Mouse (Mus musculus) CH12.LX (cell line): Measurements from ENCODE around the gene Plaur. TPM values are rescaled to one million over a fixed set of nuclear protein-coding genes. Genes with fewer than 3 reads are reported as not detected.

ENCODE experiments used
- DNase-seq: peaks from one replicate; pipeline ENCODE4 v3.0.0-alpha.2; 2013; ENCODE audit errors: extremely low read depth
- H3K27ac ChIP-seq: 2 replicates; pipeline ENCODE4 v1.5.1; 2012; ENCODE audit warnings: low read depth, mild to moderate bottlenecking, control low read depth, moderate library complexity; ENCODE audit not compliant: insufficient read depth
- H3K27me3 ChIP-seq: replicated peaks from 2 replicates; pipeline ENCODE3; 2012; ENCODE audit warnings: inconsistent platforms
- H3K36me3 ChIP-seq, 2 experiments: replicated peaks in 1 of 2; 2 replicates each; pipeline versions ENCODE3 to v1.6.1; 2012; ENCODE audit warnings: inconsistent platforms in 1 of 2, low read length in 1 of 2, mild to moderate bottlenecking in 1 of 2, mixed read lengths in 1 of 2, moderate library complexity in 1 of 2; ENCODE audit not compliant: control insufficient read depth in 1 of 2, insufficient read depth in 1 of 2
- H3K4me1 ChIP-seq, 2 experiments: 2 replicates each; pipeline ENCODE4 v1.6.1; 2012; ENCODE audit warnings: inconsistent platforms in 1 of 2, moderate library complexity in 1 of 2; ENCODE audit not compliant: insufficient read depth in 2 of 2, control insufficient read depth in 1 of 2
- H3K4me2 ChIP-seq: 2 replicates; pipeline ENCODE4 v1.6.1; 2012; ENCODE audit warnings: low read depth, mild to moderate bottlenecking, control low read depth; ENCODE audit not compliant: poor library complexity, insufficient read depth, severe bottlenecking
- H3K4me3 ChIP-seq, 3 experiments: fragments of 150-350 bp in 1 of 3; sonication (generic) in 1 of 3; replicated peaks in 1 of 3; 2 replicates each; pipeline versions ENCODE3 to v1.5.1; 2011 to 2012; ENCODE audit warnings: low read depth in 2 of 3, low read length in 2 of 3, mild to moderate bottlenecking in 2 of 3, moderate library complexity in 2 of 3, control low read depth in 1 of 3, improper control_type of control experiment in 1 of 3, inconsistent platforms in 1 of 3, mixed read lengths in 1 of 3; ENCODE audit not compliant: poor library complexity in 1 of 3
- H3K79me2 ChIP-seq: replicated peaks from 2 replicates; pipeline ENCODE4 v1.6.1; 2012; ENCODE audit warnings: mild to moderate bottlenecking, moderate library complexity; ENCODE audit not compliant: control insufficient read depth, poor library complexity, insufficient read depth, severe bottlenecking; ENCODE audit errors: extremely low read depth
- H3K9ac ChIP-seq: 2 replicates; pipeline ENCODE4 v1.6.1; 2012; ENCODE audit warnings: low read depth, mild to moderate bottlenecking, control low read depth, moderate library complexity; ENCODE audit not compliant: insufficient read depth
- H3K9me3 ChIP-seq: replicated peaks from 2 replicates; pipeline ENCODE3; 2012; ENCODE audit warnings: low read length, inconsistent platforms, mixed read lengths
- CHD1 ChIP-seq: IDR thresholded peaks from 2 replicates; pipeline ENCODE4 v1.6.1; 2012; ENCODE audit warnings: low read depth, low read length, improper control_type of control experiment, inconsistent platforms
- CHD2 ChIP-seq: IDR thresholded peaks from 2 replicates; pipeline ENCODE4 v1.6.1; 2011; ENCODE audit warnings: low read length, improper control_type of control experiment
- CTCF ChIP-seq, 2 experiments: IDR thresholded peaks in 1 of 2; conservative IDR thresholded peaks in 1 of 2; 2 replicates each; pipeline ENCODE4 v1.5.1; 2011 to 2012; ENCODE audit warnings: low read depth in 2 of 2, low read length in 2 of 2, improper control_type of control experiment in 1 of 2, inconsistent platforms in 1 of 2, mild to moderate bottlenecking in 1 of 2, moderate library complexity in 1 of 2
- E2F4 ChIP-seq: IDR thresholded peaks from 2 replicates; pipeline ENCODE4 v1.6.1; 2011; ENCODE audit warnings: low read depth, low read length, improper control_type of control experiment; ENCODE audit not compliant: insufficient replicate concordance
- ELF1 ChIP-seq: IDR thresholded peaks from 2 replicates; pipeline ENCODE4 v1.6.1; 2014; ENCODE audit warnings: low read depth, mild to moderate bottlenecking, inconsistent platforms, low read length, improper control_type of control experiment
- EP300 ChIP-seq: IDR thresholded peaks from 2 replicates; pipeline ENCODE4 v1.6.1; 2011; ENCODE audit warnings: low read length, improper control_type of control experiment
- GABPA ChIP-seq: IDR thresholded peaks from 2 replicates; pipeline ENCODE4 v1.6.1; 2012; ENCODE audit warnings: low read depth, low read length, improper control_type of control experiment, inconsistent platforms; ENCODE audit not compliant: insufficient replicate concordance
- IRF4 ChIP-seq: IDR thresholded peaks from 2 replicates; pipeline ENCODE4 v1.6.1; 2014; ENCODE audit warnings: low read depth, mild to moderate bottlenecking, inconsistent platforms, low read length, improper control_type of control experiment
- JUN ChIP-seq: IDR thresholded peaks from 2 replicates; pipeline ENCODE4 v1.6.1; 2011; ENCODE audit warnings: low read depth, mild to moderate bottlenecking, low read length, improper control_type of control experiment, moderate library complexity; ENCODE audit not compliant: insufficient read depth
- JUND ChIP-seq: conservative IDR thresholded peaks from 2 replicates; pipeline ENCODE4 v1.6.1; 2011; ENCODE audit warnings: low read depth, low read length, improper control_type of control experiment
- MAZ ChIP-seq: IDR thresholded peaks from 2 replicates; pipeline ENCODE4 v1.6.1; 2012; ENCODE audit warnings: low read depth, mild to moderate bottlenecking, inconsistent platforms, low read length, improper control_type of control experiment, moderate library complexity
- NELFE ChIP-seq: IDR thresholded peaks from 2 replicates; pipeline ENCODE4 v1.6.1; 2011; ENCODE audit warnings: low read depth, low read length, improper control_type of control experiment
- SMC3 ChIP-seq: IDR thresholded peaks from 2 replicates; pipeline ENCODE4 v1.6.1; 2011; ENCODE audit warnings: low read depth, low read length, improper control_type of control experiment
- USF1 ChIP-seq: IDR thresholded peaks from 2 replicates; pipeline ENCODE4 v1.6.1; 2014; ENCODE audit warnings: low read depth, mild to moderate bottlenecking, inconsistent platforms, low read length, improper control_type of control experiment
- ZMIZ1 ChIP-seq: IDR thresholded peaks from 2 replicates; pipeline ENCODE4 v1.6.1; 2012; ENCODE audit warnings: low read depth, mild to moderate bottlenecking, inconsistent platforms, low read length, improper control_type of control experiment
- dilution Hi-C: fragments of 300-500 bp; cut with MboI; formaldehyde crosslinking; loops from 2 replicates; pipeline ENCODE4 v1.14.3; 2020; ENCODE audit warnings: low sequenced_read_pairs; ENCODE audit not compliant: extremely low pct_unique_long_range_greater_than_20kb, extremely low pct_ligation_motif_present
- in situ Hi-C: fragments of 300-500 bp; cut with MboI; formaldehyde crosslinking; loops from 3 replicates; pipeline ENCODE4 v1.14.3; 2019; ENCODE audit warnings: low sequenced_read_pairs, low pct_ligation_motif_present, low pct_unique_long_range_greater_than_20kb, mixed read lengths
- polyA plus RNA-seq: library from polyadenylated mRNA; unstranded; fragments of >175 nt; gene quantifications from 2 replicates; pipeline ENCODE4 v1.2.1, GENCODE M21; 2012; ENCODE audit warnings: low read depth; ENCODE audit not compliant: insufficient read length
- total RNA-seq, 2 experiments: library from RNA; depleted of rRNA; stranded (reverse); fragments of 300-350 nt in 1 of 2; fragments of >200 nt in 1 of 2; gene quantifications; 2 replicates each; pipeline ENCODE4 v1.2.3; 2012 to 2014

The Plaur gene
- total and polyA plus RNA-seq, 3 experiments = 0.13 to 0.72 (median 0.26) TPM

DNA sequence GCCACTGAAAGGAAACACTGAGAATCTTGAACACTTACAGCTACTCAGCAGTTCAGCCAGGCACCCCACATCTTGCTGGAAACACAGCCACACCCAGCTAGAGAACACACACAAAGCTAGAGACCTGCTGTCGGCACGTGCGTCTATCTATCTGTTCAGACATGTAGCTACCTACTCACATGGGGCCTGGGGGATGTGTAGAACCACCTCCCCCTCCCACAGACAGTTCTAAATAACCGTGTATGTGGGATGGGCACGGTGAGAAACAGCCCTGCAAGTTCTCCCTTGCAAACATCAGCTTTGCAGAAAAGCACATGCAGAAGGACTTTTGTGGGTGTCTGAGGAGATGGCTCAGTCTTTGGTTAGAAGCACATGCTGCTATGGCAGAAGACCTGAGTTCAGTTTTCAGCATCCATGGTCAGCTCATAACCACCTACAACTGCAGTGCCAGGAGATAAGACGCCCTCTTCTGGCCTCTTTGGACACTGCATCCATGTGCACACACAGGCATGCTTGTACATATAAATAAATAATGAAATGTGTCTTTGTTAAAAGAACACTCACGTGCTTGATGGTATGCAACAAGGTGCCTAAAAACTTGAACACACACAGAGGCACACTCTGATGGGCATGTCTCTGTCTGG, 15.5 kb upstream of the Plaur start:
- Histone ChIP-seq H3K9ac (no peak overlapping the region), H3K27me3 (peaks cover 24% of the 10 kb centered on the region), H3K9me3 (peaks cover 15% of the 10 kb centered on the region), H3K27ac (no peak overlapping the region), H3K79me2 (no peaks in the 10 kb centered on the region), H3K4me1 (peaks cover 32 to 78% of the 10 kb centered on the region in 2 experiments), H3K4me3 (no peak overlapping the region), H3K4me2 (no peak overlapping the region), H3K36me3 (no peaks in the 10 kb centered on the region)
- DNase-seq = no peak
- in situ Hi-C loops = no loop called here
- dilution Hi-C loops = no loop called here
- peak in 1 of 2 experiments; percentile 16; a peak in 2 of 4 replicates for TF ChIP-seq CTCF (conservative IDR thresholded peaks at IDR 0.05 in 1 of 2, IDR thresholded peaks at IDR 0.05 in 1 of 2; ENCODE audit: low read depth in 2 of 2, low read length in 2 of 2)
- no peak for TF ChIP-seq SMC3

DNA sequence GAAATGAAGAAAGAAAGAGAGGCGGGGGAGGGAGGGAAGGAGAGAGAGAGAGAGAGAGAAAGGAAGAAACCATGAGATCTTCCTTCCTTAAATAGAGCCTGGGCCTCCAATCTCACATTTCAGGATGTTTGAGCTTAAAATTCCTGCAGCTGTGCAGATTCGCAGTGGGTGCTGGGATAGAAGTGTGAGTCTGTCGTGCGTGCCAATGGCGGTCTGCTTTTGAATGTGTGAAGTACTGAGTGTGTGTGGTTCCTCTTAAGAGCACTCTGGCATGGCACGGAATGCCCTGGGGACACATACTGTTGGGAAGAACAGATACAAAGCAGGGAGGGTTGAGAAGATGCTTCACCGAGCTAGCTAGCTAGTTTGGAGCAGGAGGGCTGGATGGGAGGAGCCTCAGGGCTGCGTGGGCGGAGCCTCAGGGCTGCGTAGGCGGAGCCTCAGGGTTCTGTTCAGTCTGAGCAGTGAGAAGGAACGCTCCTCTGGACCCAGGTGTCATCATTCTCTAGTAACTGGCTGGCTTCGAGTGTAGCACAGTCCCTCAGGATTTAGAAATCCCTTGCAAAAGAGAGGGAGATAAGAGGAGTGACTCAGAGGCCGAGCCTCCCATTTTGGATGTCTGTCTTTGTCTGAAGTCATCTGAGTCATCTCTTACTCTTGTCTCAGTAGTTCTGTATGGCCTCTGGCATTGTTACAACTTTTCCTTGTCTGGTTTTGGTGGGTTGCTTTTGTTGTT, 13.3 kb upstream of the Plaur start:
- dilution Hi-C loops = no loop called here
- no peaks in the 10 kb centered on the region for H3K36me3 ChIP-seq
- peaks cover 15% of the 10 kb centered on the region for H3K9me3 ChIP-seq
- DNase-seq = no peak
- H3K79me2 ChIP-seq = no peaks in the 10 kb centered on the region
- in situ Hi-C loops = no loop called here
- TF ChIP-seq JUND (no peak), ZMIZ1 (no peak), USF1 (no peak), CHD2 (no peak), ELF1 (no peak), IRF4 (no peak), E2F4 (no peak), EP300 (no peak), GABPA (no peak), JUN (no peak), NELFE (no peak), MAZ (no peak), CHD1 (no peak)
- no peak overlapping the region for H3K4me3 ChIP-seq
- no peak overlapping the region for H3K9ac ChIP-seq
- H3K4me1 ChIP-seq = peaks cover 27 to 73% of the 10 kb centered on the region in 2 experiments
- H3K4me2 ChIP-seq = no peak overlapping the region
- H3K27me3 ChIP-seq = peaks cover 33% of the 10 kb centered on the region
- no peak overlapping the region for H3K27ac ChIP-seq
